ENCODE assay signal across 8 mouse cellular contexts in genomic region chr11:30057299-30057698, GRCm38 (mm10). TPM values are rescaled to one million over a fixed set of nuclear protein-coding genes. Genes with fewer than 3 reads are reported as not detected.
DNase-seq lines count a peak whose midpoint lies in the region; ATAC-seq and TF ChIP-seq lines count a peak whose summit lies in the region.

No protein-coding gene starts in this region.

- no peaks in the 10 kb centered on the region for H3K9me3 ChIP-seq in neural tube, embryonic 11.5 days (ENCODE audit: control insufficient read depth, low read length)
- H3K9me3 ChIP-seq in embryonic facial prominence, embryonic 11.5 days (replicated peaks; ENCODE audit: control insufficient read depth, low read length) = no peaks in the 10 kb centered on the region

- no peak overlapping the region for H3K4me2 ChIP-seq in neural tube, embryonic 11.5 days (ENCODE audit: low read depth)
- H3K4me2 ChIP-seq in embryonic facial prominence, embryonic 11.5 days (ENCODE audit: low read depth, low read length) = no peak overlapping the region

- TF ChIP-seq CTCF in heart, adult 2 months (IDR thresholded peaks at IDR 0.05) = peak; percentile 37

- no peak for ATAC-seq in neural tube, embryonic 11.5 days (ENCODE audit: insufficient read depth, low FRiP score, low TSS enrichment)
- no peak for ATAC-seq in embryonic facial prominence, embryonic 11.5 days (replicated peaks; ENCODE audit: insufficient number of reproducible peaks, low FRiP score, low TSS enrichment, low read depth)

- WGBS in heart, adult 2 months = 38% methylated on average over 8 of the region's 8 CpGs
- WGBS in neural tube, embryonic 11.5 days = 62% methylated on average over 8 of the region's 8 CpGs
- WGBS in embryonic facial prominence, embryonic 11.5 days = 54% methylated on average over 8 of the region's 8 CpGs

- TF ChIP-seq EP300 in heart, adult 2 months (IDR thresholded peaks at IDR 0.05; ENCODE audit: insufficient read depth, low read depth, low read length) = no peak

- no peaks in the 10 kb centered on the region; the same call in 1 of the 2 replicates for H3K4me1 ChIP-seq in heart, adult 2 months (ENCODE audit: control insufficient read depth, insufficient read depth, low read length)
- no peaks in the 10 kb centered on the region for H3K4me1 ChIP-seq in neural tube, embryonic 11.5 days (ENCODE audit: control insufficient read depth, insufficient read depth, low read length)
- no peaks in the 10 kb centered on the region for H3K4me1 ChIP-seq in embryonic facial prominence, embryonic 11.5 days (ENCODE audit: control insufficient read depth, insufficient read depth, low read length)

- intact Hi-C loops in heart, adult 2 months (cut with DNase I) = no loop called here

- no peak for TF ChIP-seq POLR2A in heart, adult 2 months (IDR thresholded peaks at IDR 0.05; ENCODE audit: insufficient read depth, low read depth, low read length)

- no peak for DNase-seq in heart, adult 2 months
- DNase-seq in heart, adult 9 months (ENCODE audit: low spot score in 2 of 2) = no peak
- peak; percentile 11 for DNase-seq in neural tube, embryonic 11.5 days (ENCODE audit: low spot score)
- DNase-seq in neural tube, embryonic 10.5 days (ENCODE audit: extremely low spot score, low spot score) = no peak
- DNase-seq in embryonic facial prominence, embryonic 11.5 days (ENCODE audit: low spot score) = peak; percentile 42
- DNase-seq in retina, postnatal 1 day = peak; percentile 47
- DNase-seq in urinary bladder, adult 2 months (ENCODE audit: low spot score) = no peak
- no peak for DNase-seq in cerebellum, adult 18-20 months

- no peaks in the 10 kb centered on the region for H3K79me2 ChIP-seq in heart, adult 2 months (replicated peaks; ENCODE audit: control insufficient read depth, insufficient read depth, low read length)

- no peak overlapping the region for H3K4me3 ChIP-seq in heart, adult 2 months
- no peak overlapping the region for H3K4me3 ChIP-seq in neural tube, embryonic 11.5 days (ENCODE audit: low read depth, low read length)
- no peak overlapping the region for H3K4me3 ChIP-seq in embryonic facial prominence, embryonic 11.5 days (ENCODE audit: low read depth, low read length)

- no peak overlapping the region for H3K27ac ChIP-seq in heart, adult 2 months
- no peak overlapping the region for H3K27ac ChIP-seq in neural tube, embryonic 11.5 days (ENCODE audit: low read depth, low read length)
- H3K27ac ChIP-seq in embryonic facial prominence, embryonic 11.5 days (replicated peaks; ENCODE audit: low read depth, low read length) = no peak overlapping the region

- H3K36me3 ChIP-seq in heart, adult 2 months (ENCODE audit: control insufficient read depth, insufficient read depth, low read length) = no peaks in the 10 kb centered on the region
- no peaks in the 10 kb centered on the region for H3K36me3 ChIP-seq in neural tube, embryonic 11.5 days (ENCODE audit: control insufficient read depth, insufficient read depth, low read length)
- H3K36me3 ChIP-seq in embryonic facial prominence, embryonic 11.5 days (replicated peaks; ENCODE audit: control insufficient read depth, insufficient read depth, low read depth, low read length) = no peaks in the 10 kb centered on the region

- no peak overlapping the region for H3K9ac ChIP-seq in heart, adult 2 months (ENCODE audit: low read depth, low read length)
- H3K9ac ChIP-seq in neural tube, embryonic 11.5 days (ENCODE audit: low read length) = no peak overlapping the region
- H3K9ac ChIP-seq in embryonic facial prominence, embryonic 11.5 days (replicated peaks; ENCODE audit: low read length) = no peak overlapping the region

- no peaks in the 10 kb centered on the region for H3K27me3 ChIP-seq in heart, adult 2 months (ENCODE audit: control insufficient read depth, insufficient read depth, low read length)
- no peaks in the 10 kb centered on the region for H3K27me3 ChIP-seq in neural tube, embryonic 11.5 days (ENCODE audit: control insufficient read depth, insufficient read depth, low read length)
- no peaks in the 10 kb centered on the region for H3K27me3 ChIP-seq in embryonic facial prominence, embryonic 11.5 days (ENCODE audit: control insufficient read depth, insufficient read depth, low read length)

RNA-seq across cellular contexts. Expression of gene Eml6, which starts 31.5 kb away (rescaled TPM):
- 1 to 10 TPM; 2.0 to 2.2 TPM for total RNA-seq in heart, adult 2 months (2021)
- polyA plus RNA-seq in heart, adult 2 months (2012; rRNA removed) = 2.1 and 3.8 TPM in 2 replicates
- polyA plus RNA-seq in neural tube, embryonic 11.5 days (2014; fragmentation: Nextera tagmentation; extraction: Ambion mirVana) = 0.76 and 1.1 TPM in 2 replicates
- polyA plus RNA-seq in embryonic facial prominence, embryonic 11.5 days (2014; fragmentation: Nextera tagmentation; extraction: Ambion mirVana) = 0.43 and 0.50 TPM in 2 replicates
- polyA plus RNA-seq in urinary bladder, adult 2 months (2012; rRNA removed) = 4.5 and 4.7 TPM in 2 replicates

Comparison
In these comparisons a context has a peak if more than half of its experiments do, and no peak if none do; other contexts are left out.
1. DNase-seq: peak in neural tube, embryonic 11.5 days (single experiment), embryonic facial prominence, embryonic 11.5 days (single experiment) and retina, postnatal 1 day (single experiment); none in heart, adult 2 months (0 of 2), heart, adult 9 months (0 of 2), neural tube, embryonic 10.5 days (single experiment), urinary bladder, adult 2 months (single experiment) and cerebellum, adult 18-20 months (0 of 2).